Mouse (Mus musculus) G1E (cell line): ENCODE results near the gene Crlf1. TPM values are rescaled to one million over a fixed set of nuclear protein-coding genes. Genes with fewer than 3 reads are reported as not detected.

Experiments used
- ATAC-seq: 2 replicates; pipeline ENCODE4 v1.8.0; 2016; ENCODE audit warnings: mild to moderate bottlenecking; ENCODE audit not compliant: insufficient number of reproducible peaks, poor library complexity, low FRiP score, severe bottlenecking; ENCODE audit errors: extremely low read depth
- DNase-seq: peaks from one replicate; pipeline ENCODE4 v3.0.0; 2012; ENCODE audit warnings: low spot score
- H3K27me3 ChIP-seq: 2 replicates; pipeline ENCODE4 v1.6.1; 2012; ENCODE audit warnings: mild to moderate bottlenecking, low read length, inconsistent platforms; ENCODE audit not compliant: insufficient read depth
- H3K36me3 ChIP-seq: replicated peaks from 2 replicates; pipeline ENCODE3; 2012; ENCODE audit warnings: mild to moderate bottlenecking, inconsistent platforms
- H3K4me1 ChIP-seq: 2 replicates; pipeline ENCODE4 v1.6.1; 2012; ENCODE audit warnings: low read depth, low read length, inconsistent platforms, mixed read lengths; ENCODE audit not compliant: insufficient read depth
- H3K4me3 ChIP-seq: 2 replicates; pipeline ENCODE4 v1.5.1; 2012; ENCODE audit warnings: low read depth, mild to moderate bottlenecking, inconsistent platforms, low read length, moderate library complexity, mixed read lengths
- H3K9me3 ChIP-seq: replicated peaks from 2 replicates; pipeline ENCODE4 v1.6.1; 2012; ENCODE audit warnings: inconsistent platforms
- CTCF ChIP-seq: IDR thresholded peaks from 2 replicates; pipeline ENCODE4 v1.5.1; 2012; ENCODE audit warnings: low read depth, low read length, inconsistent platforms, mixed read lengths
- GATA1 ChIP-seq: IDR thresholded peaks from 2 replicates; pipeline ENCODE4 v1.6.1; 2012; ENCODE audit warnings: borderline replicate concordance, low read length, inconsistent platforms, mixed read lengths
- GATA2 ChIP-seq: IDR thresholded peaks from 2 replicates; pipeline ENCODE4 v1.6.1; 2012; ENCODE audit warnings: low read depth, low read length, inconsistent platforms, borderline replicate concordance
- POLR2AphosphoS5 ChIP-seq: IDR thresholded peaks from 2 replicates; pipeline ENCODE4 v1.6.1; 2012; ENCODE audit warnings: low read depth, low read length, inconsistent platforms; ENCODE audit not compliant: insufficient replicate concordance
- TAL1 ChIP-seq: conservative IDR thresholded peaks from 2 replicates; pipeline ENCODE4 v1.6.1; 2012; ENCODE audit warnings: low read depth, low read length, inconsistent platforms, mixed read lengths
- polyA plus RNA-seq: library from polyadenylated mRNA; stranded (reverse); fragments of >175 nt; gene quantifications from 2 replicates; pipeline ENCODE4 v1.2.3, GENCODE M21; 2012
- total RNA-seq, 2 experiments: library from RNA; stranded (forward) in 1 of 2; stranded (reverse) in 1 of 2; fragments of 200-1000 nt in 1 of 2; fragments of >200 nt in 1 of 2; fragmentation: Nextera tagmentation in 1 of 2; gene quantifications; 2 replicates each; pipeline ENCODE4 v1.2.3; 2014 to 2017

Crlf1 gene
- total and polyA plus RNA-seq, 3 experiments: not detected

DNA sequence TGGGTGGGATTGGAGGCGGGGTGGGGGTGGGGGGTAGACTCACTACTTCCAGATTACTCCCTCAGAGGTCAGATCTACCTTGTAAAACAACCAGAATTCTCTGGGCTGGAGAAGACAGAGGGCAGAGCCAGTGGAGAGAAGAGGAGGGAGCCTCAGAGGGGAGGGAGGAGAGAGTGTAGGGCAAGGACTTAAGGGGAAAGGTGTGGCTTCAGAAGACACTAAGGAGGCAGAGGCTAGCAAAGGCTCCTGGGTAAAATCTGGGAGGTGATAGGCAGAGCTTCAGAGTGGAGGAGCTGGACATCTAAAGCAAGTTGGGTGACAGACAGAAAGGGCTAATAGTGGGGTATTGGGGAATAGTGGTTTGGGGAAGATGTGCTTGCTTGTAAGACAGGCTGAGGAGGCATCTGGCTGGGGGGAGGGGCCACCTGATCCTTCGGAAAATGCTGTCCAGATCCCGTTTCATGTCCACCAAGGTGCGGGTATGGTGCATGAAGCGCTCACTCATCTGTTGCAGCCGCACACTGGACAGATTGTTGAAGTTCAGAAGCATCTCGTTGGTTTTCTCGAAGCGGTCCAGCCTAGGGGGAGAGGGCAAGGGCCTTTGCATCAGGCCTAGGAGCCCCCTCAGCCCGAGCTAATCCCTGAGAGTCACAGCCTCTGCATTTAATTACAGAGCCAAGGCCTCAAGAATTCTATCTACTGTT, 25.1 kb downstream of the Crlf1 start:
- H3K4me1 ChIP-seq: peaks cover 65% of the 10 kb centered on the region
- H3K4me3 ChIP-seq: no peak overlapping the region
- TF ChIP-seq CTCF (no peak), POLR2AphosphoS5 (no peak), GATA1 (no peak), GATA2 (no peak), TAL1 (no peak)
- ATAC-seq (no peak; the same call in 1 of the 2 replicates), DNase-seq (no peak)
- H3K27me3 ChIP-seq: no peaks in the 10 kb centered on the region
- H3K36me3 ChIP-seq: peaks cover 77% of the 10 kb centered on the region
- no peaks in the 10 kb centered on the region for H3K9me3 ChIP-seq

DNA sequence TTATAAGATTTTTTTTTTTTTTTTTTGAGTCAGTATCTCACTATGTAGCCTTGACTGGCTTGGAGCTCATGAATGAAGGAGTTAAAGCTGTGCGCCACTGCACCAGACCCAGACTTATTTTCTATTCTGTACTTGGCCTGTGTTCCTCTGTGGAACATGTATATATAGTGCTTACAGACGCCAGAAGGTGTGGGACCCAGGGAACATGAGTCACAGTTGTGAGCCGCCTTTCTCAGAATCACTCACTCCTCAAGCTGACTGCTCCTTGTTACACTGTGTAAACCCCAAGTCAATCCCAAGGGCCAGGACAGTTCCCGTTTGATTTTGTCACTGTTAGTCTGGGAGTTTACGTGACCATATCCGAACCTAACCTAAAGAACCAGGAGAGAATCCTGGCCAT, 26.1 kb downstream of the Crlf1 start:
- Histone ChIP-seq H3K9me3 (no peaks in the 10 kb centered on the region), H3K36me3 (peaks cover 68% of the 10 kb centered on the region), H3K4me1 (peaks cover 64% of the 10 kb centered on the region), H3K4me3 (no peak overlapping the region), H3K27me3 (no peaks in the 10 kb centered on the region)
- no peak for TF ChIP-seq POLR2AphosphoS5
- no peak for TF ChIP-seq GATA1
- TF ChIP-seq GATA2: no peak
- no peak for TF ChIP-seq CTCF
- TF ChIP-seq TAL1: no peak
- ATAC-seq: no peak
- DNase-seq: no peak

DNA sequence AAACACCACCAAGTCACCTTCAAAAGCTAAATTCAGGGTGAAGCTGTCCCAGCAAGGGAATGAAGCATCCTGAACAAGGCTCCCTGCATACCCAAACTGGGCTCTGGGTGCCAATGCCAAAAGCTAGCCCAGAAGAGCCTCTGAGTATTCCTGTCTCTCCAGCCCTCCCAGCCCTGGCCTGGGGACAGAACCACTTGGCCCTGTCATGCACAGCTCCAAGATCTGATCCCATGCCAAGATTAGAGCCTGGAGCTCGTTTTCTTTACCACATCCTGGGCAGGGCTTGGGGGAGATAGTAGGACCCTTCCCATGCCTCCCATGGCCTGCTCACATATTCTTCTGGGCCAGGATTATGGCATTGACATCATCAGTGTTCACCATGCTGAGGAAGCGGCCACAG, 26.6 kb downstream of the Crlf1 start:
- ATAC-seq (no peak), DNase-seq (no peak)
- no peaks in the 10 kb centered on the region for H3K27me3 ChIP-seq
- TF ChIP-seq POLR2AphosphoS5 (no peak), TAL1 (no peak), GATA1 (no peak), GATA2 (no peak), CTCF (no peak)
- peaks cover 65% of the 10 kb centered on the region for H3K4me1 ChIP-seq
- no peaks in the 10 kb centered on the region for H3K9me3 ChIP-seq
- H3K4me3 ChIP-seq: no peak overlapping the region
- H3K36me3 ChIP-seq: peaks cover 62% of the 10 kb centered on the region

DNA sequence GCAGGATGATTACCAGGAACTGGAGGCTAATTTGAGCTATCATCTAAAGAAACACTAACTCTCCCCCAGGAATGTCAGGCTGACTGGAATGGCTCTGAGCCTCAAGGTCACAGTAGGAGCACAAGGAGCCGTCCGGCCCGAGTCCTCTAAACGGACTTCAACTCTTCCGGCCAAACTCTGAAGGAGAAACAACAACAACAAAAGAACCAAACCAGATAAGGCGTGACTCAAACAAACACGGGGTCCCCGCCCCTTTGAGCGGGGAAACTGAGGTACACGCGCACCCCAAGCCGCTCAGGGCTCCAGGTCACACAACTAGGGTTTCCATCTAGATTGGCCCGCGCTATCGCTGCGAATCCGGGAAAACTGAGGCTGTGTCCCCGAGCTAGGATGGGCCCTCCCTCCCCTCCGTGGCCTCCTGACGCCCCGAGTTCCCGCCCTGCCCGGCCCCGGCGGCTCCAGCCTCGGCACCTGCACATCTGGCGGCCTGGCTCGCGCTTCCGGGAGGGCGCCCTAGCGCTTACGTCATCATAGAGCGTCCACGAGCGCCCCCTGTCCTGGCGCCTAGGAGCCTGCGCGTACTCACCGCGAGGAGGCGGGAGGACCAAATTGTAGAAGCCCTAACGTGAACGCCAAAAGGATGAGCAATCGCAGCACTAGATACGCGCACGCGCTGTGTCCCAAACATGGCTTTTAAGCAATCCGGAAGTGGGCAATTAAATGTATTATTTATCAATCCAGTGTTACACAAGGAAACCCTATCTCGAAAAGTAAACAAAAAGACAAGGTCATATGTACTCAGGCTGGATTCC, 29.8 kb downstream of the Crlf1 start:
- Histone ChIP-seq H3K4me1 (peaks cover 59% of the 10 kb centered on the region), H3K36me3 (peaks cover 38% of the 10 kb centered on the region), H3K4me3 (peak overlapping the region; percentile 89), H3K27me3 (no peaks in the 10 kb centered on the region), H3K9me3 (no peaks in the 10 kb centered on the region)
- ATAC-seq: peak; percentile 81
- TF ChIP-seq TAL1: no peak
- TF ChIP-seq POLR2AphosphoS5: no peak
- no peak for TF ChIP-seq GATA2
- peak; percentile 30; the same call in 1 of the 2 replicates for TF ChIP-seq CTCF
- no peak for TF ChIP-seq GATA1
- DNase-seq: peak; percentile 87

DNA sequence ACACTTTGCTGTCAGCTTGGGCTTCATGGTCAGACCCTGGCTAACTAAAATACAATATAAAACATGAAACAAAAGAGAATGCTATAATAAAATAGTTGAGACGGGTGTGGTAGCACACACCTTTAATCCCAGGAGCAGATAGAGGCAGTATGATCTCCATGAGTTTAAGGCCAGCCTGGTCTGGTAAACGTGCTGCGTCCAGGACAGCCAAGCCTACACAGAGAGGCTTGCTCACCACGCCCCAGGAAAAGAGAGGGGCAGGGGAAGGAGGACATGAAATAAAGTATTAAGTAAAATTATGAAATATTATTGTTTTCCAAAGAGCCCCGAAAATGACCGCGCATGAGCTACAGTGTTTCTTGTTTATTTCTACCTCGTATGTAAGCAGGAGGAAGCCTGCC, 34.2 kb downstream of the Crlf1 start:
- peak overlapping the region; percentile 81 for H3K4me3 ChIP-seq
- H3K4me1 ChIP-seq: peaks cover 66% of the 10 kb centered on the region
- H3K9me3 ChIP-seq: no peaks in the 10 kb centered on the region
- ATAC-seq: no peak
- no peak for DNase-seq
- TF ChIP-seq TAL1 (no peak), CTCF (no peak), GATA2 (no peak), GATA1 (no peak), POLR2AphosphoS5 (no peak)
- H3K27me3 ChIP-seq: no peaks in the 10 kb centered on the region
- peaks cover 37% of the 10 kb centered on the region for H3K36me3 ChIP-seq

DNA sequence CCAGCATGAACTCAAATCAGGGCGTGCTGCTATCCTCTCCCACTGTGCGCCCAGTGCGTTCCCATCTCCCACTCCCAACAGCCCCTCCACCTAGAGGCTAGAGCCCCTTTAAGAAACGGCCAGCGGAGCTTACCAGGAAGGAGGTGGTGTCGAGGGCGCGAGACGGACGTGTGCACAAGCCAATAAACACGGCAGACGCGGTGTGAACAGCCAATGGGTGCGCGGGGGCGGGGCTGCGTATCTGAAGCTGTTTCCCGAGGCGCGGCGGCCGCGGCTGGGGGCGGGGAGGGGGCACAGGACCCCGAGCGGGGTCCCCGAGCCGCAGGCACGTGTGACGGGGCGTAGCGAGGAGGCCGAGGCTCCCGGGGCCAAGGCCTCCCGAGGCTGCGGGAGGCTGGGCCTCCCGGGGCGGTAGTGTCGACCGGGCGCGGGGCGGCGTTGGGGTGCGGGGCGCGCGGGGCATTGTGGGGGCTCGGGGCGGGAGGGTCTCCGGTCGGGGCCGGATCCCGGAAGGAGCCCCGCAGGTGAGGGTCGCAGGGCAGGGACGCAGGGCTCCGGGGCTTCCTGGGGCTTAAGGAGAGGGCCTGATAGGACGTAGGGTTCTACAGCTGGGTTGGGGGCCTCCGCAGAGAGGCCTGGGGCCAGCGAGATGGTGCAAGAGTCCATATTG, 34.7 kb downstream of the Crlf1 start, which contains the start of the genes Fkbp8 and Kxd1:
Fkbp8 (plus strand) TSS at position 213 of the 670 bp plus-strand sequence.
Kxd1 (minus strand) TSS at position 445 of the 670 bp plus-strand sequence.
- peaks cover 69% of the 10 kb centered on the region for H3K4me1 ChIP-seq
- H3K27me3 ChIP-seq: no peaks in the 10 kb centered on the region
- H3K36me3 ChIP-seq: peaks cover 42% of the 10 kb centered on the region
- no peaks in the 10 kb centered on the region for H3K9me3 ChIP-seq
- TF ChIP-seq GATA2: no peak
- TF ChIP-seq TAL1: no peak
- peak; percentile 83 for ATAC-seq
- peak; percentile 97 for DNase-seq
- H3K4me3 ChIP-seq: peak within 1 kb of the TSS; percentile 81
